Mouse (Mus musculus) fat pad, adult 2 months (tissue): ENCODE results near the gene Echdc3.

Source experiments
- DNase-seq: peaks from one replicate; pipeline ENCODE4 v3.0.0-alpha.2; 2011; ENCODE audit warnings: low read depth, low spot score; ENCODE audit errors: extremely low read depth

The Echdc3 gene

DNA sequence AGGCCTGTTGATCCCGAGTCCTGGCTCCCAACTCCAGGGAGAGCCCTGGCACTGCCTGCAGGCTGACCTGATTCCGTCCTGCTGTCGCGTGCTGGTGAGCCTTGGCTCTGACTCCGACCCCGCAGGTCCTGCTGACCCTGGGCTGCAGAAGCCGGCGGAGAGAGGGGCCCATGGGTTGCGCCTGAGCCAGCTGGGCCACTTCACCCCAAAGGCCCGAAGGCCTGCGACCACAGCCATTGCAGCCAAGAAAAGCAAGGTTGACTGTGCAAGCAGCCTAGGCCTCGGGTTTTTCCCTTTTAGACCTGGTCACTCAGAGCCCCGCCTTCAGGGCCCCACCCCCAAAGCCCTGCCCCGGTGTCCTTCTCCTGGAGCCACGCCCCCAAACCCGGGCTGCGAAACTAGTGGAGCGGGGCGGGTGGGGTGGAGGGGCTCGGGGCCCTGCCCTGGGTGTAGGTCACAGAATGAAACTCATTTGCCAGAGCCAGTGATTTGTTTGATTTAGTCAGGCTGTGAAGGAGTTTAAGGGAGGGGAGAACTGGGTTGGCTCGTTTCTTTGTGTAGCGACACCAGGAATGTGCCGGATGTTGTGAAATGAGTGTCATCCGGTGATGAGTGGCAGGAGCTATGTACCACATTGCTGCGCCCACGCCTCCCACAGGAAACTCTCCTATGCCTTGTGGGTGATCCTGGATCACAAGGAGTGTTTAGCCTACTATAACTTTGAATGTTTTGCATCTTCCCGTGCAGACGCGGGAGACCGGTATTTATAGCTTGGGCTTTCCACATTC lies at the start of gene Echdc3:
TSS of gene Echdc3 (minus strand) at position 310 of the 788 bp plus-strand sequence.
- DNase-seq, result peak; percentile 59

DNA sequence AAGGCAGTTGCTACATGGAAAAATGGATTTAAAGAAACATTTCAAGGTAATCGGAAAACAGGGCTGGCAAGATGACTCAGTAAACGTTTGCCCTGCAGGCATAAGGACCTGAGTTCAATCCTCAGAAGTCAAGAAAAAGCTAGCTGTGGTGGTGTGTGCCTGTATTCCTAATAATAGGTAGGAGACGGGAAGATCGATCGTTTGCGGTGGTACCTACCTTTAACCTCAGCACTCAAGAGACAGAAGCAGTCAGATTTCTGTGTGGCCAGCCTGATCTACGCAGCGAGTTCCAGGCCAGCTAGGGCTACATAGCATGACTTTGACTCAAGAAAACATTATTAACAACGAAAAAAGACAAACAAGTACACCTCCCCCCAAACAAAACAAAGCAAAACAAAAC lies 48.9 kb upstream of the Echdc3 start:
- no peak for DNase-seq

DNA sequence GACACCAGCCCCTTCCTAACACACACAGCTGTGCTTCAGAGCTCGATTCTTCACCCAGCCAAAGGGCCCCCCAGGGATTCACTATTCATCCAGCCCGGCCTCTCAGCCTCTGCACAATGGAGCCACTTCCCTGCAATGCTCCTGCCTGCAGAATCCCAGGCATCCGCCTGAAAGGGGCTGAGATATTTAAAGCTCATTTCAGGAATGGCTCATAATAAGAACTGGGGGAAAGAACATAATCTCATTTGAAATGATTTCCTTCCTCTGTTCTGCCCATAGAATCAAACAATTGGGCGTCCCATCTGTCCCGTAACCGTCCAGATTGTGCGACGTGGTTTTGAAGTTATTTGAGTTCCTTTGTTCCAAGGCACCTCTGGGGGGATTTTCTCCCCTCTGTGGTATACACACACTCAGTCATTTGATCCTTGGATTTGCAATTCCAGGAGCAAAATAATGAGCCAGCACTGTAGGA lies 48.4 kb upstream of the Echdc3 start:
- no peak for DNase-seq

DNA sequence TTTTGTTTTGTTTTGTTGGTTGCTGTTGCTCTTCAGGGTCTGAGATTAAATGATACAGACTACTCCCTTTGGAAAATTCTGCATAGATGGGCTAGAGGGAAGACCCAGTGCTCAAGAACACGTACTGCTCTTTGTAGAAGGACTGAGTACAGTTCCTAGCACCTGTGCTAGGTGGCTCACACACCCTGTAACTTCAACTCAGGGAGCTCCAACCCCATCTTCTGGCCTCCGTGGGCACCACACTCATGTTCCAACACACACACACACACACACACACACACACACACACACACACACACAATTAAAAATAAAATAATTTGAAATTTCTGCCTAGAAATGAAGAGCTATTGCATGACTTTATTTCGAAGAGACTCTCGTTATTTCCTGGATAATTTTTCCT lies 47.8 kb upstream of the Echdc3 start:
- no peak for DNase-seq

DNA sequence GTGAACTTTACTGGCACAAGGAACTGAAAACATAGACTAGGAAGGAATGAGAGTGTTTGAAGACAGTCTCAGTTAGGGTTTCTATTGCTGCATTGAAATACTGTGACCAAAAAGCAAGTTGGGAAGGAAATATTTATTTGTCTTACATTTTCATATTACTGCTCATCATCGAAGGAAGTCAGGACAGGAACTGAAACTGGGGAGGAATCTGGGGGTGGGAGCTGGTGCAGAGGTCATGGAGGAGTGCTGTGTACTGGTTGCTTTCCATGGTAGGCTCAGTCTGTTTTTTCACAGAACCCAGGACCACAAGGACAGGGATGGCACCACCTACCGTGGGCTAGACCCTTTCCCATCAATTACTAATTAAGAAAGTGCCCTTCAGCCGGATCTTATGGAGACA lies 46.3 kb upstream of the Echdc3 start:
- DNase-seq, result no peak

DNA sequence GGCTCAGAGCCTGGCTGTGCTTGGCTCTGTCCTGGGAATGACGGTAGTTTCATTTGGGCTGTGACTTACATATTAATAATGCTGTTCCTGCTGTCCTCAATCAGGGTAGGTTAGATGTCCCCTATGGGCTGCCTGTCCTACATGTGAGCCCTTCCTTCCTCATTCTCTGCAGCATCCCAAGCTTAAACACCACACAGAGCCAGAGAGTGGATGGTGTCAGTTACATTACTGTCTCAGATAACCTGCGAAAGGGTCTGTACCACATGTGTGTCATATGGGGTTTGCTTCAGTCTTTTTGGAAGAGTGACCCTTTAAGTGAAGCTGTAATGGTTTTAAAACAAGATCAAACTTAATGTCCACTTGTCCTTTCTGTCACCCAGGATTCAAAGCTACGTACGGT lies 45.2 kb upstream of the Echdc3 start:
- DNase-seq, result no peak

DNA sequence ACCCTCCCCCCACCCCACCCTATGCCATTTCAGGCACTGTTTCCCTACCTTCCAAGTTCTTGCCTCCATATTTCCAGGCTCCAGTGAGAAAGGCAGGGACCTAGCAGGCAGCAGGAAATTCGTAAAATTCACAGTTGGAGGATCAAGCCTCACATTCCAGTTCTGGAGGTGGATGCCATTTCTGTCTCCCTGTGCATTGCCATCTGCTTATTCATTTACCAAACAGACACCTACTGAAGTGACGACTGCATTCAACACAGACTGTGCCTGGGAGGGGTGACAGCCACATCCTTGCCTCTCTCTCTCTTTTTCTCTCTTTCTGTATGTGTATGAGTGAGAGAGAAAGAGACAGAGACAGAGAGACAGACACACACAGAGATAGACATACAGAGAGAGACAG lies 44.3 kb upstream of the Echdc3 start:
- no peak for DNase-seq

DNA sequence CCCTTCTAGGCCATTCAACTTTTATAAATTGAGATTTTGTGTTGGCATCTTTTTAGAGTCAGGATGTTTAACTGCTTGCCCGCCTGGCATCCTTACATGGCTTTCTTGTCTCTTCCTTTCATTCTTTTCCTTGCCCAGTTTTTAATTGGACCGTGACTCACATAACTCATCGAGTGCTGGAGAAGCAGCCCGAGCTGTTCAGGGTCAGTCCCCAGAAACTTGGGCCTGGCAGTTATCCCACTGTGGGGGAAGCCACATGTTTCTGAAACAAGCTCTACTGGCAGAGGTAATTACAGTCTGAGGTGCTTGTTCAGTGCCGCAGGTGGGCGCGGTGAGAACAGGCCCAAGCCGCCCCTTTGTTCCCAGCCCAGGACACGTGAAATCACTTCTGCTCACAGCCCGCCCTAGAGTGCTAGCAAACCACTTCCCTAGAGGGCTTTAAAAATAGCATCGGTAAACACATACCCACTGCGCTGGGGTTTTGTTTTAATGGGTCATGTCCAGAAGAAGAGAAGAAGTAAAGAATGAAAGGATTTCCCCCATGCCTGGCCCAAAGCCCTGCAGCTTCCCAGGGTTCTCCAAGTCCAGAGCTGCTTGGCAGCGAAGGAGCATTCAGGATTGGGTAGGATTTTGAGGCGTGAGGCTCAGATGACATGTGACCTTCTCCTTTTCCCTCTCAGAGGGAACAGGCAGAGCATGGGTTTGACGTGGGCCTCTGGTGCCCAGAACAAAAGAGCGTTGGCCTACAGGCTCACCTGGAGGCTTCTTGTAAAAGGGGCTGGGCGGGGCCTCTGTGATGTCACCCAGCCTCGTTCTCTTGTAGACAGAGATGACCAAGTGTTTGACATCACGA lies 43.4 kb upstream of the Echdc3 start:
- DNase-seq, result no peak

DNA sequence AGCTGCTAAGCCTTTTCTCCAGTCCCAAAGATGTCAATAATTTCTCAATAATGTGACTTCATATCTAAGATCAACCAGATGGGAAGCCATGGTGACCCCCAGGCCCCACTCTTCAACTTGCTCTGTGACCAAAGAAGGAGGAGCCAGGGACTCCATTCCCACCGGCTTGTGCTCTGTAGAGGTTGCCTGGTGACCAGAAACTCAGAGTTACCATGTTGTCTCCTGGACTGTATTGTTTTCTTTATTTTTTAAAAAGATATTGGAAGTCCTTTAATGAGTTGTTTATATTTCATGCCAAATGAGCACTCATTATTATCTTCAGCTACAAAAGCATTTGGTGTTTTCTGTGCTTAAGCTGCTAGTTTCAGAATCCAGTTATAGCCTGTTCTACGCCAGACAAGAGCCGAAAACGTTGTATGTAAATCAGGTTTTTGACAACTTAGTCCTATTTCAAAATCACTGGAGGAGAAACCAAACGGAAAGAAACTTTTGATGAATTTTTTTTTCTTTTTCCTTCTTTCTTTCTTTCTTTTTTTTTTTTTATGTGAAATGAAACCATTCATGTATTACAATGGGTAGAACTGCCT lies 42.7 kb upstream of the Echdc3 start:
- DNase-seq, result no peak

DNA sequence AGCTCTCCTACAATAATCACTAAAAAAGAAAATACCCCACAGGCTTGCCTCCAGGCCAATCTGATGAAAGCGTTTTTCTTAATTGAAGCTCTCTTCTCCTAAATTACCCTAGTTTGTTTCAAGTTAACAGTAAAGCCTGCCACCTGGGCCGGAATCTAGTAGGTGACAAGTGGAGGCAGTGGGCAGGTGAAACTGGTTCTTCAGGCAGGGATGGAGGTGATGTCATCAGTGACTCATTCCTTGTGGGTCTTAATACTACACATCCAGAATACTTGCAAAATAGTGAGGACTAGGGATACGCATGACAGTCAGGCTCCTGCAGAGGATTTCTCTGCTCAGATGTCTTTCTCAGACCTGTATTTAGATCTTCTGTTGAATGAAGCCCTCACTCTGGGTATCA lies 39.7 kb upstream of the Echdc3 start:
- peak; percentile 90 for DNase-seq

DNA sequence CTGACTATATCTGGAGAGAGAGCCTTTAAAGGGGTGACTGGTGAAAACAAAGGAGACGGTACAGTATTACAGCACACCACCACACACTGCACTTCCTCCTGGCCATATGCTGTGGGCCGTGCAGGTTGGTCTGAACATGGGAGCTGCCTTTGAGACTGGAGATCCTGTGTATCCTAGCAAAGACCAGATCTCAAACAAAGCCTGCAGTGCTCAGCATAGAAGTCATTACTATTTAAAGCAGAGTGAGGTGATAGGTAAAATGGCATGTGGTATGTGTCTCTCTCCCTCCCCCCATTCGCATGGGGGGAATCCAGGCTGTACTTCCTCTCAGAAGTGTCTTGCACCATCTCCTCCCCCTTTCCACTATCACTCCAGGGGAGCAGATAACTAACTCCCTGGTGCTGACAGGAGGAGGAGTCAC lies 38.3 kb upstream of the Echdc3 start:
- DNase-seq, result no peak

DNA sequence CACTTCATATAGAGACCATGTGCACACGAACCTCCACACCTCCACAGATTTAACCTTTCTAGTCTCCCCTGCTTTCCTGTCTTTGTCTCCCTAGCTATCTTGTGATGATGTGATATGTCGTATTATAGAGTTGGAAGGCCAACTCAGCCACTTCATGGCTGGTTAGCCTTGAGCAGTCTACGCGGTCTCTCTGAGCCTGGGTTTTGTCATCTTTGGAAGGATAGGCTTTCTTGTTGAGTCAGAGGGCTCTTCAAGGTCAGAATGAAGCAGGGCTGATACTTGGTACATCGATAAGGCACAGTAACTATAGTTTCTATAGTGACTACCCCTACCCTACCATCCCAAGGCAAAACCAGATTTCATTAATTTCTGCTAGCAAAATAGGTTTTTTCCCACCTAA lies 28.6 kb upstream of the Echdc3 start:
- no peak for DNase-seq

DNA sequence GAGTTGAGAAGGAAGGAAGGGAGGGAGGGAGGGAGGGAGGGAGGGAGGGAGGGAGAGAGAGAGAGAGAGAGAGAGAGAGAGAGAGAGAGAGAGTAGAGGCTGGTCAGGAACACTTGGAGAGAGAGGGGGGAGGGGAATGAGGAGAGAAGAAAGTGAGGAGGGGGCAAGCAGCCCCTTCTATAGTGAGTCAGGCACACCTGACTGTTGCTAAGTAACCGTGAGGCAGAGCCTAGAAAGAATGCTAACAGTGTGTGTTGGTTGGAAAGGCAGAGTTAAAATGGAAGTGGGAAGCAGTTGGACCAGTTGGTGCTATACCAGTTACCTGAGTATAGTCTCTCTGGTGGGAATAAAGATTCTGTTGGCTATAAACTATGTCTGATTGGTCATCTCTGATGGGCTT lies 27.2 kb upstream of the Echdc3 start:
- no peak for DNase-seq

DNA sequence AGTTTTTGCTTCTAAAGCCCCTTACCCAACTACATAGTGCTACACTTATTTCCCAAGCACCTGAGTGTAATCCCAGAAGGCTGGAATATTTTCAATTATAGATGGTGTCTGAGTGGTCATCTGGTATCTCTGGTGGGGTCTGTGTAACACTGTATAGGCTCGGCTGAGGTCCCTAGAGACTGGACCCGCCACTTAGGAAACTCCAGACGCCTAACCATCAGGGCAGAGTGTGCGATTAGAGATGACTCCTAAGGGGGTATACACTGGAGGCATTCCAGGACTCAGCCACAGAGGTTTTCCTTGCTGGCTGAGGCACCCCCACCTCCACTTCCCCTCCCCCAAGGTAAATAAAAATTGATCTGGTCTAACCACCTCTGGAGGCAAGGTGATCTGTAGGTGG lies 26.5 kb upstream of the Echdc3 start:
- DNase-seq, result no peak

DNA sequence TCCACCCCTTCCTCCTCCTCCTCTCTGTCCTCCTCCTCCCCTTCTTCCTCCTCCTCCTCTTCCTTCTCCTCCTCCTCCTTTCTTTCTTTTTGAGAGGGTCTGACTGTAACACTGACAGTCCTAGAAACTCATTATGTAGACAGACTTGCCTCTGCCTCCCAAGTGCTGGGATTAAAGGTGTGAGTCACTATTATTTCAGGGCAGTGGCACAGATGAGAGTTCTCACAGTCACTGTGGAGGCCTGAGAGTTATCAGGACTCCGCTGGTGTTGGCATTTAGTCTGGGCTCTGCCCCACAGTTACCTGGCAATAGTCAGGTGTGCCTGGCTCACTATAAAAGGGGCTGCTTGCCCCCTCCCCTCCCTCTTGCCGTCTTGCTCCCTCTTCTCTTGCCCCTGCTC lies 25.8 kb upstream of the Echdc3 start:
- DNase-seq, result no peak

DNA sequence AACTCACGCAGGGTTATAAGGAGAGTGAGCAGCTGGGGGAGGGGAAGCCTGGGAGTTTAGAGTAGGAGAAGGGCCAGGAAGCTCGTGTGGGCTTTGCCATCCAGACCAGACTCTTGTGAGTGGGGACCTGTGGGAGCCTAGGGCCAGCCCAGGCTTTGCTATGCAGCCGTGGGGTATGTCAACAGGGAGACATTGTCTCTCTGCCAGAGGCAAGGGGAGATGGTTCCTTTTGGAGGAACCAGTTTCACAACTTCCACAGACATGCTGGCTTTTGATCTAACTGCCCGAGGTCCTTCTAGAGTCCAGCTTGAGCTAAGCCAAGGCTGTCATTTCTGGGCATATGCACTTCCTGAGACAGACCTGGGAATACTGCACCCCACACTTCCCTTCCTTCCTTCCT lies 25.4 kb upstream of the Echdc3 start:
- no peak for DNase-seq

DNA sequence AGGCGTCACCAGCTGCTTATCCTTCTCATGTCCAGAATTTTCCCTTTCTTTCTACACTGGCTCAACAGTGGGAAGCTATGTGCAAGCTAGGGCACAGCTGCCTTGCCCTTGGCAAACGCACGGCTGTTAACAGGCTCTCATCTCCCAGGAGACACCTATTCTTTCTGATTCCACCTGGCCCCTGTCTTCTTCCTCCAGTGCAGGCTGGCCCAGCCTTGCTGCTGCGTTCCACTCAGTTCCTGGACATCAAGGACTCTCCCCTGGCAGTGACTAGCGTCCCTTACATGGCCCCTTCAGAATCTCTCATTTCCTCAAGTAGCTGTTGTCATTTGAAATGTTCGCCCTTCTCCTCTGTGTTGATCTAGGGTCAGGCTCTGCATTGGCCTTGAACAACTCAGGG lies 20.5 kb upstream of the Echdc3 start:
- no peak for DNase-seq

DNA sequence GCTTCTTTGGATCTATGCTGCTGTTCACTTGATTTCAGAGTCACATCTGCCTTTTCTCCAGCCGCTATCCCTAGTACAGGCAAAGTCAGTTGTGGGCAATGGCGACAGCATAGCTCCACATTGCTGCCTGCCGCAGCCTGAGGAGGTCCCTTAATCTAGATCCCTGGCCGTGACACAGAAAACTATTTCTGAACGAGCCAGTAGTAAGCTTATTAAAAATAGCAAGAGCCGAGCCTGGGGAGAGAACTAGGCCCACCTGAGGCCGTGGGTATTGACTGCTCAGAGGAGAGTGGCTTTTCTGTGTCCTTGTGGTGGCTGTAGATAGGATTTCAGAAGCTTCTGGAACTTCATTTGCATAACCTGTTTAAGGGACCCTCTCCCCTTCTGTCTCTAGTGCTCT lies 19.9 kb upstream of the Echdc3 start:
- DNase-seq, result no peak

DNA sequence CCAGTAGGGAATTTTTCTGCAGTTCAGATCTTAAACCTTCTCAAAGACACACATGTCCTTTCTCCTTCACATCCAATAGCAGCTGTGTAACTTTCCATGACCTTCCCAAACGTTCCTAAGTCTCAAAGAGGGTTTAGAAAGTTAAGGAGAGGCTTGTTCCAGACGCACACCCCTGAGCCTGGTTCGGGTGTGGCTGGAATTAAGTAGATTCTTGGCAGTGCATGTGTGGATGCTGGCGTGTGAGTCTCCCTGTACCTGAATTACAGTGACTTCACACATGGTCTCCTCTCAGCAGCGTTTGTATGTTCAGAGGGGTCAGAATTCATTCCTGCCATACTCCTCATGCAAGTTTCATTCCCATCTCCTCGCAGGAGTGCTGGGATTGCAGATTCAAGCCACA lies 18.0 kb upstream of the Echdc3 start:
- DNase-seq, result no peak

DNA sequence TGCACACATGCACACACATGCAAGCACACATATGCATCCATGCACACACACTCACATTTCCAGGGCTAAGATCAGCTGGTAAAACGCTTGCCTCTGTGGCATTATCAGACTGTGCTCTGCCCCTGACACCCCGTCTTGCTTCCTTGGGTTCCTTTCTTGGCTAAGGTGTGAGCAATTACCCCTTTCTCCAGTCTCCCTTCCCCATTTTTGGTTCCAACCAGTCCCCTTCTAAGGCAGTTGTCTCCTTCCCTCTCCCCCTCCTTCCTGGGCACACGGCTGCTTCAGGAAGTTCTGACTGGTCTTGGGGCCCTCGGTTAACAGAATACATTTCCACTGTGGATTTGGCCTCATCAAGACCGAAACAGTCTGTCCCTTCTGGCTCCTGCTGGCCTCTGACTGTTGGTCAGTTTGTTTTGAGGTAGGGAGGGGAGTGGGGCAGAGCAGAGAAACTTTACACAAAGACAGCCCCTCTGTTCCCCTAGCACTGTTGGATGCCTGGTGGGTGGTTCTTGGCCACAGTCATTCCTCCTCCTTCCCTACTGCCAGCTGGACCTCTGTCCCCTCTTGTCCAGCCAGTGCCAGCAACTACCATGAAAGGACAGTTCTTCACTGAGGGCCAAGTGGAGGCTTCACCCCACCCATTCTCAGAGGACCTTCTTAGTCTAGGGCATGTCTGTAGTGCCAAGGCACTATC lies 16.9 kb upstream of the Echdc3 start:
- no peak for DNase-seq

DNA sequence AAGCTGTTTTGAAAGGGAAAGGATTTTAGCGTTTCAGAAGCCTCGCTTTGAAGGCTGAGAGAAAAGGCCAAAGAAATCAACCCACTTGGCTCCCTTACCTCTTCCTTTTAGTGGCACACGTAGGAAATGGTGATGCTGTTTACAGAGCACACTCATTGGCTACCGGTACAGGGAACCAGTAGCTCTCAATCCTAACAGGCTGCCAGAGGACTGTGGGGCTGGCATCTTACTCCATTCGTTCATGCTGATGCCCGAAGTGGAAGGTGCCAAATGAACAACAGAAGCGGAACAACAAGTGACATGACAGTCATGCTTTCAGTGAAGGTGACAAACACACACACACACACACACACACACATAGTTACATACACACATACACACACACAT lies 14.2 kb upstream of the Echdc3 start:
- DNase-seq, result no peak
